Mouse (Mus musculus): ENCODE measurements around the gene Cxcr5.

GRCm38 (mm10) chr9:44603454-44604289 lies 42.0 kb upstream of the Cxcr5 start:
- no peak for TF ChIP-seq POLR2A (IDR thresholded peaks at IDR 0.05; ENCODE audit: insufficient read depth, low read depth, low read length)
- TF ChIP-seq CTCF (IDR thresholded peaks at IDR 0.05; ENCODE audit: insufficient read depth, low read depth, low read length), result no peak

Measured in olfactory bulb, adult 2 months (tissue).